Mouse (Mus musculus) neural tube, embryonic 13.5 days (tissue): Measurements from ENCODE around the gene Cebpb. TPM values are rescaled to one million over a fixed set of nuclear protein-coding genes. Genes with fewer than 3 reads are reported as not detected.

Experiments
- ATAC-seq: fragments of 200-750 bp; cut with Nextera tagmentation; 2 replicates; pipeline ENCODE4 v1.8.0; 2017; ENCODE audit warnings: low read depth, mild to moderate bottlenecking, moderate TSS enrichment, moderate library complexity
- H3K27ac ChIP-seq: fragments of 300-500 bp; sonication (generic); replicated peaks from 2 replicates; pipeline ENCODE4 v1.5.1; 2015; ENCODE audit warnings: moderate library complexity, mild to moderate bottlenecking, inconsistent platforms
- H3K27me3 ChIP-seq: fragments of 300-500 bp; sonication (generic); 2 replicates; pipeline ENCODE4 v1.6.1; 2015; ENCODE audit warnings: mild to moderate bottlenecking, inconsistent platforms
- H3K36me3 ChIP-seq: fragments of 300-500 bp; sonication (generic); 2 replicates; pipeline ENCODE4 v1.6.1; 2015; ENCODE audit warnings: mild to moderate bottlenecking, inconsistent platforms
- H3K4me1 ChIP-seq: fragments of 300-500 bp; sonication (generic); replicated peaks from 2 replicates; pipeline ENCODE4 v1.6.1; 2015; ENCODE audit warnings: inconsistent platforms
- H3K4me2 ChIP-seq: fragments of 300-500 bp; sonication (generic); 2 replicates; pipeline ENCODE4 v1.6.1; 2015; ENCODE audit warnings: inconsistent platforms, mild to moderate bottlenecking, moderate library complexity
- H3K4me3 ChIP-seq: fragments of 300-500 bp; sonication (generic); 2 replicates; pipeline ENCODE4 v1.5.1; 2015; ENCODE audit warnings: mild to moderate bottlenecking, inconsistent platforms
- H3K9ac ChIP-seq: fragments of 300-500 bp; sonication (generic); 2 replicates; pipeline ENCODE4 v1.6.1; 2015; ENCODE audit warnings: moderate library complexity, mild to moderate bottlenecking, inconsistent platforms
- H3K9me3 ChIP-seq: fragments of 300-500 bp; sonication (generic); 2 replicates; pipeline ENCODE4 v1.6.1; 2016; ENCODE audit warnings: inconsistent platforms
- WGBS: fragments of 180-500 bp; shearing (Covaris S2); methylation state at CpG from one replicate; pipeline ENCODE4 v1.1.7; 2015; 5-methylcytosine and 5-hydroxymethylcytosine counted together
- polyA plus RNA-seq: library from polyadenylated mRNA; unstranded; fragments of >200 nt; fragmentation: Nextera tagmentation; extraction: Ambion mirVana; gene quantifications from 2 replicates; pipeline ENCODE4 v1.2.1, GENCODE M21; 2015

Gene Cebpb
- polyA plus RNA-seq, 1 experiment from 2014 or later, result 2.2 TPM

DNA sequence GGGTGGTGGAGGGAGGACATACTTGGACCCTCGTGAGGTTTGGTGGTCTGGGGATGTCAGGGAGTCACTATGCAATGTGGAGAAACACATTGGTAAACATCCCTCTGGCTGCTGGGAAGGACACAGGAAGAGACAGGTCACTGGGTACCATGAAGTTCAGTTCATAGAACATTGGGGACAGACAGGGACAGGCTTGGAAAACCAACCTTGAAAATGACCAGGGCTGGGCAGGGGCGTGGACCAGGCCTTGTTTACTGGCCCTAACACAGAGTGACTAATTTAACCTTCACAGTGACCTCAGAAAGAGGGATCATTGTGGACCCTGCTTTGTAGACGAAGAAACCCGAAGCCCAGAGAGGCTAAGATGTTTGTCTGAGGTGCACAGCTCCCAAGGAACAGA lies 30.8 kb downstream of the Cebpb start:
- WGBS, result 87% methylated on average over 4 of the region's 4 CpGs
- Histone ChIP-seq H3K9ac (no peak overlapping the region), H3K27ac (no peak overlapping the region), H3K27me3 (no peaks in the 10 kb centered on the region), H3K36me3 (no peaks in the 10 kb centered on the region), H3K4me3 (no peak overlapping the region), H3K9me3 (no peaks in the 10 kb centered on the region), H3K4me2 (no peak overlapping the region), H3K4me1 (peaks cover 4% of the 10 kb centered on the region; the same call in 1 of the 2 replicates)
- no peak for ATAC-seq

- Histone ChIP-seq H3K36me3 (no peaks in the 10 kb centered on the region), H3K9me3 (no peaks in the 10 kb centered on the region), H3K27ac (no peak overlapping the region), H3K4me3 (no peak overlapping the region), H3K27me3 (no peaks in the 10 kb centered on the region), H3K9ac (no peak overlapping the region), H3K4me2 (no peak overlapping the region), H3K4me1 (peaks cover 4% of the 10 kb centered on the region; the same call in 1 of the 2 replicates)
- no peak for ATAC-seq
- WGBS, result 81% methylated on average over 11 of the region's 11 CpGs
Observed at GRCm38 (mm10) chr2:167721159-167721882, 32.6 kb downstream of the Cebpb start.

- Histone ChIP-seq H3K9ac (no peak overlapping the region), H3K4me1 (peaks cover 13% of the 10 kb centered on the region; the same call in 1 of the 2 replicates), H3K4me3 (no peak overlapping the region), H3K27ac (no peak overlapping the region), H3K27me3 (no peaks in the 10 kb centered on the region), H3K4me2 (no peak overlapping the region), H3K9me3 (no peaks in the 10 kb centered on the region), H3K36me3 (no peaks in the 10 kb centered on the region)
- no peak for ATAC-seq
- 57% methylated on average over 6 of the region's 6 CpGs for WGBS
Observed at GRCm38 (mm10) chr2:167722538-167722937, 33.8 kb downstream of the Cebpb start.

- no peak overlapping the region for H3K4me2 ChIP-seq
- H3K4me3 ChIP-seq, result no peak overlapping the region
- H3K27me3 ChIP-seq, result no peaks in the 10 kb centered on the region
- H3K36me3 ChIP-seq, result no peaks in the 10 kb centered on the region
- H3K9ac ChIP-seq, result no peak overlapping the region
- WGBS, result 83% methylated on average over 11 of the region's 11 CpGs
- no peaks in the 10 kb centered on the region for H3K9me3 ChIP-seq
- ATAC-seq, result no peak
- no peak overlapping the region for H3K27ac ChIP-seq
- peaks cover 13% of the 10 kb centered on the region; the same call in 1 of the 2 replicates for H3K4me1 ChIP-seq
Observed at GRCm38 (mm10) chr2:167723589-167724206, 35.0 kb downstream of the Cebpb start.

GRCm38 (mm10) chr2:167725879-167726278 lies 37.2 kb downstream of the Cebpb start:
- ATAC-seq, result no peak
- H3K36me3 ChIP-seq, result no peaks in the 10 kb centered on the region

GRCm38 (mm10) chr2:167727161-167727560 lies 38.4 kb downstream of the Cebpb start:
- Histone ChIP-seq H3K9me3 (no peaks in the 10 kb centered on the region), H3K4me1 (peaks cover 12% of the 10 kb centered on the region; the same call in 1 of the 2 replicates), H3K36me3 (no peaks in the 10 kb centered on the region), H3K27ac (no peak overlapping the region), H3K4me3 (no peak overlapping the region), H3K4me2 (no peak overlapping the region), H3K9ac (no peak overlapping the region), H3K27me3 (no peaks in the 10 kb centered on the region)
- 47% methylated on average over 13 of the region's 13 CpGs for WGBS
- peak; percentile 72; the same call in 1 of the 2 replicates for ATAC-seq

More at GRCm38 (mm10) chr2:167725879-167726278, 37.2 kb downstream of the Cebpb start:
- H3K4me2 ChIP-seq, result no peak overlapping the region
- no peak overlapping the region for H3K27ac ChIP-seq
- H3K9me3 ChIP-seq, result no peaks in the 10 kb centered on the region
- peaks cover 13% of the 10 kb centered on the region; the same call in 1 of the 2 replicates for H3K4me1 ChIP-seq
- H3K27me3 ChIP-seq, result no peaks in the 10 kb centered on the region
- no peak overlapping the region for H3K4me3 ChIP-seq
- 94% methylated on average over 10 of the region's 10 CpGs for WGBS
- no peak overlapping the region for H3K9ac ChIP-seq

GRCm38 (mm10) chr2:167730036-167730435 lies 41.3 kb downstream of the Cebpb start:
- no peak overlapping the region for H3K27ac ChIP-seq
- ATAC-seq, result no peak
- no peak overlapping the region for H3K4me2 ChIP-seq
- H3K9me3 ChIP-seq, result no peaks in the 10 kb centered on the region
- WGBS, result 80% methylated on average over 7 of the region's 7 CpGs
- no peaks in the 10 kb centered on the region for H3K36me3 ChIP-seq
- no peak overlapping the region for H3K4me3 ChIP-seq
- H3K27me3 ChIP-seq, result no peaks in the 10 kb centered on the region
- no peak overlapping the region for H3K9ac ChIP-seq
- H3K4me1 ChIP-seq, result peaks cover 9% of the 10 kb centered on the region; the same call in 1 of the 2 replicates

GRCm38 (mm10) chr2:167731149-167731548 lies 42.4 kb downstream of the Cebpb start:
- H3K9ac ChIP-seq, result no peak overlapping the region
- H3K9me3 ChIP-seq, result no peaks in the 10 kb centered on the region
- H3K27me3 ChIP-seq, result no peaks in the 10 kb centered on the region
- H3K27ac ChIP-seq, result no peak overlapping the region
- no peak for ATAC-seq
- H3K4me3 ChIP-seq, result no peak overlapping the region
- H3K4me1 ChIP-seq, result peaks cover 9% of the 10 kb centered on the region; the same call in 1 of the 2 replicates
- no peak overlapping the region for H3K4me2 ChIP-seq
- no peaks in the 10 kb centered on the region for H3K36me3 ChIP-seq
- 68% methylated on average over 13 of the region's 13 CpGs for WGBS

GRCm38 (mm10) chr2:167734861-167735260 lies 46.1 kb downstream of the Cebpb start:
- H3K9ac ChIP-seq, result no peak overlapping the region
- H3K4me1 ChIP-seq, result no peaks in the 10 kb centered on the region
- WGBS, result 73% methylated on average over 10 of the region's 10 CpGs

DNA sequence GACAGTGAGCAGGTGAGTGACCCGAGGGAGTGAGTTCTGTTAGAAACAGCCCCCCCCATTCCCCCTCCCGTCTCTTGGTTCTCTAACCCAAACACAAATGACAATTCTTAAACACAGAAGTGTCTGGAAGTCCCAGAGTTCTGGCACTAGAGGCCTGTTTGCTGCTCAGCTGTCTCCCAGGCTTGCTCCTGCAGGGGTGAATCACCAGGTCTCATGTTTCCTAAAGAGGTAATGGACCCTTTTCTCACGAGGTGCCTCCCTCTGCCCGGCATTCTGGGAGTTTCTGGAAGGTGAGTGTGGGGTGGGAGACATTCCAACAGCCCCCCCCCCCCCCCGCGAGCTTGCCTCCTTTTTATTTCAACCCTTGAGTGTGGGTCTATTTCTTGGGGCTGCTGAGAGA lies 50.3 kb downstream of the Cebpb start:
- no peaks in the 10 kb centered on the region for H3K36me3 ChIP-seq
- ATAC-seq, result no peak
- H3K27ac ChIP-seq, result no peak overlapping the region
- H3K4me1 ChIP-seq, result no peaks in the 10 kb centered on the region; the same call in 1 of the 2 replicates
- no peak overlapping the region for H3K4me2 ChIP-seq
- H3K27me3 ChIP-seq, result no peaks in the 10 kb centered on the region
- H3K4me3 ChIP-seq, result no peak overlapping the region
- no peak overlapping the region for H3K9ac ChIP-seq
- WGBS, result 52% methylated on average over 6 of the region's 6 CpGs
- no peaks in the 10 kb centered on the region for H3K9me3 ChIP-seq

More at GRCm38 (mm10) chr2:167734861-167735260, 46.1 kb downstream of the Cebpb start:
- H3K27ac ChIP-seq, result no peak overlapping the region
- no peaks in the 10 kb centered on the region for H3K36me3 ChIP-seq
- H3K27me3 ChIP-seq, result no peaks in the 10 kb centered on the region
- no peak overlapping the region for H3K4me3 ChIP-seq
- ATAC-seq, result no peak
- H3K9me3 ChIP-seq, result no peaks in the 10 kb centered on the region
- H3K4me2 ChIP-seq, result no peak overlapping the region
